Mouse (Mus musculus) cerebellum, adult 9-10 months (tissue): ENCODE measurements around the gene Tomm40l.

Source experiments
- DNase-seq: peaks from one replicate; pipeline ENCODE4 v3.0.0; 2022

Gene Tomm40l

GRCm38 (mm10) chr1:171223796-171224195, 1.5 kb upstream of the Tomm40l start:
- DNase-seq = peak; percentile 57

GRCm38 (mm10) chr1:171223168-171223567, 854 bp upstream of the Tomm40l start:
- peak; percentile 62 for DNase-seq

GRCm38 (mm10) chr1:171221281-171222193, 777 bp downstream of the Tomm40l start:
- DNase-seq = peak; percentile 58

GRCm38 (mm10) chr1:171220871-171221270, 1.4 kb downstream of the Tomm40l start:
- peak; percentile 88 for DNase-seq

- DNase-seq = no peak
Measured at GRCm38 (mm10) chr1:171216241-171216955, 5.9 kb downstream of the Tomm40l start.

GRCm38 (mm10) chr1:171213801-171214496, 8.4 kb downstream of the Tomm40l start, which contains the start of gene Nr1i3:
Gene Nr1i3 (plus strand): TSS chr1:171213970.
- DNase-seq = no peak

GRCm38 (mm10) chr1:171212854-171213253, 9.5 kb downstream of the Tomm40l start:
- DNase-seq = no peak

- DNase-seq = no peak
Measured at GRCm38 (mm10) chr1:171209409-171209808, 12.9 kb downstream of the Tomm40l start.

GRCm38 (mm10) chr1:171205704-171206493, 16.4 kb downstream of the Tomm40l start:
- DNase-seq = no peak

- no peak for DNase-seq
Measured at GRCm38 (mm10) chr1:171204249-171204644, 18.1 kb downstream of the Tomm40l start.

GRCm38 (mm10) chr1:171203471-171204248, 18.7 kb downstream of the Tomm40l start:
- no peak for DNase-seq

GRCm38 (mm10) chr1:171200769-171201168, 21.5 kb downstream of the Tomm40l start:
- no peak for DNase-seq

GRCm38 (mm10) chr1:171199532-171199931, 22.8 kb downstream of the Tomm40l start:
- DNase-seq = no peak

GRCm38 (mm10) chr1:171195887-171196397, 26.4 kb downstream of the Tomm40l start, which contains the start of gene Pcp4l1:
Gene Pcp4l1 (minus strand): TSS chr1:171196268.
- DNase-seq = peak; percentile 34

- no peak for DNase-seq
Measured at GRCm38 (mm10) chr1:171195046-171195822, 27.1 kb downstream of the Tomm40l start.

GRCm38 (mm10) chr1:171193911-171194830, 28.1 kb downstream of the Tomm40l start:
- no peak for DNase-seq

GRCm38 (mm10) chr1:171193093-171193840, 29.0 kb downstream of the Tomm40l start:
- DNase-seq = no peak

- DNase-seq = no peak
Measured at GRCm38 (mm10) chr1:171192283-171192682, 30.0 kb downstream of the Tomm40l start.
